Mouse (Mus musculus): ENCODE data around the gene Sc5d. TPM values are rescaled to one million over a fixed set of nuclear protein-coding genes. Genes with fewer than 3 reads are reported as not detected.

The Sc5d gene
- total RNA-seq (2021) = 10 to 100 TPM; 21.0 to 22.9 TPM
- long read RNA-seq, experiment 1, full-length matches to known transcripts = 23 of 32 reads
- long read RNA-seq, experiment 1, partial matches to known transcripts = 2 of 32 reads
- long read RNA-seq, experiment 1, other reads (novel, unspliced or antisense) = 7 of 32 reads
- long read RNA-seq, experiment 2, full-length matches to known transcripts = 29 of 35 reads
- long read RNA-seq, experiment 2, partial matches to known transcripts = 0 of 35 reads
- long read RNA-seq, experiment 2, other reads (novel, unspliced or antisense) = 6 of 35 reads

GRCm38 (mm10) chr9:42264145-42264544 is at the start of gene Sc5d:
Gene Sc5d, minus strand, starts transcription at chr9:42264256.
- DNase-seq = peak; percentile 98
- intact Hi-C loops (cut with DNase I) = no loop called here
- Histone ChIP-seq H3K27ac (peak within 1 kb of the TSS; percentile 91), H3K4me3 (peak within 1 kb of the TSS; percentile 81)
- no peak for TF ChIP-seq CTCF (IDR thresholded peaks at IDR 0.05)

- no peak for TF ChIP-seq CTCF (IDR thresholded peaks at IDR 0.05)
- no peak for DNase-seq
- H3K27ac ChIP-seq = no peak overlapping the region
- H3K4me3 ChIP-seq = no peak overlapping the region
- intact Hi-C loops (cut with DNase I) = no loop called here
Measured at GRCm38 (mm10) chr9:42311311-42311710, 47.3 kb upstream of the Sc5d start.

DNA sequence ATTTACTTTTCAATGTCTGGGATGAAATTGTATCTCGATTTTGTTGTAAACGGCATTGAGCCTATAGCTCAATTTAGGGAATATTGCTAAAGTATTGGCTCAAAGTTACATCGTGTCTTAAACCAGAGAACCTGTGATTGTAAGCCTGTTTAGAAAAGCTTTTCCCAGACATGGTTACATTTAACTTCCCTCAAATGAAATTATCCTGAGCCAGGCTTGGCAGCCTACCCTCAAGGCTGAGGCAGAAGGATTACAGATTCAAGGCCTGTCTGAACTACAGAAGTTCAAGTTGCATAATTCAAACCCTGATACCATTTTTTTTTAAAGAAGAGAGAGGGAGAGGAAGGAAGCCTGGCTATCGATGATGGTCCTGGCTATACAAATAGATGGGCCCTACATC is 39.8 kb upstream of the Sc5d start:
- Histone ChIP-seq H3K4me3 (no peak overlapping the region), H3K27ac (no peak overlapping the region)
- DNase-seq = no peak
- TF ChIP-seq CTCF (IDR thresholded peaks at IDR 0.05) = no peak
- intact Hi-C loops (cut with DNase I) = no loop called here

GRCm38 (mm10) chr9:42301082-42301633 is 37.1 kb upstream of the Sc5d start:
- TF ChIP-seq CTCF (IDR thresholded peaks at IDR 0.05) = no peak
- DNase-seq = no peak
- no peak overlapping the region for H3K27ac ChIP-seq

GRCm38 (mm10) chr9:42296297-42296922 is 32.4 kb upstream of the Sc5d start:
- Histone ChIP-seq H3K27ac (no peak overlapping the region), H3K4me3 (no peak overlapping the region)
- TF ChIP-seq CTCF (IDR thresholded peaks at IDR 0.05) = no peak
- DNase-seq = no peak
- intact Hi-C loops (cut with DNase I) = no loop called here

More at GRCm38 (mm10) chr9:42301082-42301633, 37.1 kb upstream of the Sc5d start:
- intact Hi-C loops (cut with DNase I) = no loop called here
- H3K4me3 ChIP-seq = no peak overlapping the region

DNA sequence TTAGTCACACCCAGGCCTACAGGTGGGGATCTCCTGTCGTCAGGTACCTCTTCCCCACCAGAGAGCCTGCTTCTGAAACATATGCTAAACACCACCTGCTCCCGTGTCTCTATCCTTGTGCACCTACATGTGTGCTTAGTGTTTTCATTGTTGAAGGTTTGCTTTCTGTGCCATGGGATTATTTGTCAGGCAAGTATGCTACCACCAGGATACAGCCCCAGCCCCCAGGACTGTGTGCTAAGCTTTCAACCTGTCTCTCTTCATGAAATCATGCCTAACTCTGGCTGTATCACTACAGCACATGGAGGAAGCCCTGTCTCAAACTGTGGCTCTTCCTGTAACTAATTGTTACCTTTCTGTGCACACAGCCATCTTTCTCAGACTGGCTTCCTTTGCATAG is 30.1 kb upstream of the Sc5d start:
- DNase-seq = no peak
- Histone ChIP-seq H3K27ac (no peak overlapping the region), H3K4me3 (no peak overlapping the region)
- TF ChIP-seq CTCF (IDR thresholded peaks at IDR 0.05) = no peak
- intact Hi-C loops (cut with DNase I) = no loop called here

- DNase-seq = no peak
- H3K27ac ChIP-seq = no peak overlapping the region
- H3K4me3 ChIP-seq = no peak overlapping the region
- no peak for TF ChIP-seq CTCF (IDR thresholded peaks at IDR 0.05)
- intact Hi-C loops (cut with DNase I) = no loop called here
Measured at GRCm38 (mm10) chr9:42293596-42293995, 29.5 kb upstream of the Sc5d start.

DNA sequence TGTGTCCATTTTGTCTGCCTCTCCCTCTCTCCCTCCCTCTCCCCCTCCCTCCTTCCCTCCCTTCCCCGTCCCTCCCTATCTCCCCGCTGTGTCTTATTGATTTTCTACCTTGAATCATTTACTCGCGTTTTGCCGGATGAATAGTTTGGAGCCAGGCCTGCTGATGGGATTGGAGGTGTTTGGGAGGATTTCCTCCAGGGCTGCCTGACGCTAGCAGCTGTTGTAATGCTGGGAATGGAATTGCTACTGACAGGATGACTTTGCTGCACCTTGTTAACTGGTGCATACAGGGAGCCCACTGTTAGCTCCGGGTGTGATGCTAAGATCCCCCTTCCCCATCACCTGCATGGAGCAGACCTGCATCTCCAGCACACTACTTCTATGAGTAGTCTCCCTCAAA is 29.0 kb upstream of the Sc5d start:
- intact Hi-C loops (cut with DNase I) = no loop called here
- TF ChIP-seq CTCF (IDR thresholded peaks at IDR 0.05) = no peak
- H3K4me3 ChIP-seq = no peak overlapping the region
- no peak overlapping the region for H3K27ac ChIP-seq
- no peak for DNase-seq

GRCm38 (mm10) chr9:42279676-42280075 is 15.6 kb upstream of the Sc5d start:
- intact Hi-C loops (cut with DNase I) = no loop called here
- TF ChIP-seq CTCF (IDR thresholded peaks at IDR 0.05) = no peak
- Histone ChIP-seq H3K4me3 (no peak overlapping the region), H3K27ac (no peak overlapping the region)
- DNase-seq = no peak

DNA sequence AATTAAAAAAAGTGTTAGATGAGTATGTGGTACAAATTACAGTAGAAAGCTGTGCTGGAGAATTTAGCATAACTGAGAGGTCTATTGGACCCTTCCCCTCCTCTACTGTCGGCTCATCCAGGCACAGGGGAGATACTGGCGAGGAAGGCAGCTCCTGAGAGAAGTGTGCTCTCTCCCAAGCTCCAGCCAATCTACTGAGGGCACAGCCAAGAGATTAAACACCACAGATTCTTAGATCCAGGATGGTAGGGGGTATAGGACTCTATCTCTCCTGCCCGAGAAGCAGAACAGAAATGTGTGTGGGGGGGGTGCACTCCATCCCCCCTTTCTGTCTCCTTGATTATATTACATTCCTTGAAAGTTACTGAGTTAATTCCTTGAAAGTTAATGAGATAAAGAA is 14.0 kb upstream of the Sc5d start:
- Histone ChIP-seq H3K27ac (no peak overlapping the region), H3K4me3 (no peak overlapping the region)
- intact Hi-C loops (cut with DNase I) = no loop called here
- DNase-seq = no peak
- no peak for TF ChIP-seq CTCF (IDR thresholded peaks at IDR 0.05)

DNA sequence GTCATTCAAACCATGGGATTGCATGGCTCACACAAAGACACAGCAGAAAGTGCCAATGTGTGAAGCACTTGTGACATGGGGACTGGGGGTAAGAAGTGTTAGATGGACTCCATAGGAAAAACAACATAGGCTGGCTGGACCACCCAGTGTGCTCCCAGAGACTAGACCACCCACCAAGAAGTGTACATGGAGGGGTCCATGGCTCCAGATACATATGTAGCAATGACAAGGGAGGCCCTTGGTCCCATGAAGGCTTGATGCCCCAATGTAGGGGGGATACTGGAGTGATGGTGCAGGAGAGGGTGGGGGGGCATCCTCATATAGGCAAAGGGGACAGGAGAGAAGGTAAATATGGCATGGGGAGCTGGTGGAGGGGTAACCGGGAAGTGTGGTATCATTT is 13.6 kb upstream of the Sc5d start:
- Histone ChIP-seq H3K27ac (no peak overlapping the region), H3K4me3 (no peak overlapping the region)
- no peak for DNase-seq
- intact Hi-C loops (cut with DNase I) = no loop called here
- no peak for TF ChIP-seq CTCF (IDR thresholded peaks at IDR 0.05)

DNA sequence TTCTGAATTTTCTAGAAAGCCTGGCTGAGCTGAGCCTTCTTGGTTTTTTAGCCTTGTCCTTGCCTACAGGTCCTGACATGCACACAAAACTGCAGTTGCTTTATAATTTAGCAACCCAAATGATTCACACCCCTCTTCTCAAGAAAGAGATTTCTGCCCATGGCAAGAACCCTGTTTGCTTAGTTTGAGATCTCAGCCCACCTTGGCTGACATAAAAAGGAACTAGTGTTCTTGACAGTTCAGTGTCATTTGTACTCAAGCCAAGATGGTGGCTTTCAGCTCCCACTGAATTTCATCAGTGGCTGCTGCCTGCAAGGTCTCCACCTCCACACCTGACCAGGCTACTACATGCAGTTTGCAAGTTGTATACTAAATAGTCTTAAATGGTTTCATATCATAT is 13.1 kb upstream of the Sc5d start:
- no peak overlapping the region for H3K4me3 ChIP-seq
- TF ChIP-seq CTCF (IDR thresholded peaks at IDR 0.05) = no peak
- intact Hi-C loops (cut with DNase I) = no loop called here
- no peak overlapping the region for H3K27ac ChIP-seq
- DNase-seq = no peak

DNA sequence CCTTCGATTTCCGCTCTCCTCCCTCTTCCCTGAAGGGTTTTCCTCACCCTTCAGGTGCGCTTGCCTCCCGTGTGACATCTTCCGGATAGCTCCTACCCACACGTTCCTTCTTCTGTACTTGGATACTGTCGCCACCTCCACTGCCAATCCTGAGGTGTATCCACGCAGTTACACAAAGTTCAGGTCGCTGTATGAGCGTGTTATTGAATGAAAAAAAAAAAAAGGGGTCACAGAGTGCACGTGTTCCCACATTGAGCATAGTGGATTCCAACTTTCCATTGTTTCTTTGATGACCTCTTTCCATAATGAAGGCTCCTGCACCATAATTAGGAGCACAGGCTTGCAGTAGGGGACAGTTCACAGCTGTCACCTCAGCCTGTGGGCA is 11.7 kb upstream of the Sc5d start:
- no peak overlapping the region for H3K27ac ChIP-seq
- no peak for TF ChIP-seq CTCF (IDR thresholded peaks at IDR 0.05)
- intact Hi-C loops (cut with DNase I) = no loop called here
- no peak for DNase-seq
- no peak overlapping the region for H3K4me3 ChIP-seq
